Mouse (Mus musculus) megakaryocyte, embryonic 14.5 days (primary cell): ENCODE measurements around the gene Ndufs2.

ENCODE experiments used
- FLI1 ChIP-seq: IDR thresholded peaks from 2 replicates; pipeline ENCODE4 v1.6.1; 2012; ENCODE audit warnings: low read length, inconsistent platforms, mixed read lengths
- GATA1 ChIP-seq: IDR thresholded peaks from 3 replicates; pipeline ENCODE4 v1.6.1; 2012; ENCODE audit warnings: mixed read lengths, low read length, inconsistent platforms, borderline replicate concordance

GRCm38 (mm10) chr1:171193911-171194830 is 57.0 kb downstream of the Ndufs2 start:
- TF ChIP-seq GATA1 (no peak), FLI1 (no peak)
